In genomic region chr3:142243263-142243662, GRCm38 (mm10) we compare ENCODE assay signal across 19 mouse cellular contexts.
DNase-seq lines count a peak whose midpoint lies in the region; ATAC-seq lines count a peak whose summit lies in the region.
"Had no signal": no experiment of that assay in that cellular context is flagged by ENCODE, and none has a peak within 500 bp of the region (broad histone marks: within the 10 kb centered on the region; RNA-seq: fewer than 3 reads in every experiment).

No protein-coding gene starts in this region.

- no peak for DNase-seq in kidney, adult 8-10 months
- DNase-seq in 416B (ENCODE audit: low read depth) = peak; percentile 62
- DNase-seq in T-cell, adult 2 months (ENCODE audit: low spot score) = peak; percentile 28
- no peak for DNase-seq in ovary, adult 18-20 months (ENCODE audit: low spot score)
- no peak for DNase-seq in adrenal gland, postnatal 25 days
- no peak for DNase-seq in left cerebral cortex, postnatal 4 days
- DNase-seq: adrenal gland, adult 2 months; cerebellum, adult 9-11 months; gastrocnemius, postnatal 25 days; kidney, postnatal 36 days; right cerebral cortex, postnatal 25 days had no signal

- ATAC-seq in kidney, embryonic 15.5 days (replicated peaks; ENCODE audit: low FRiP score) = peak; percentile 50; the same call in 1 of the 2 replicates
- 0 out of 2 replicates have a peak, but pooled peaks have one; percentile 56 for ATAC-seq in monocyte, adult 5-6 weeks (replicated peaks; ENCODE audit: insufficient number of reproducible peaks, low FRiP score, low TSS enrichment, poor library complexity, severe bottlenecking)
- ATAC-seq: forebrain, embryonic 15.5 days; lung, postnatal 0 days; midbrain, embryonic 13.5 days had no signal

- H3K27me3 ChIP-seq in kidney, embryonic 15.5 days = no peaks in the 10 kb centered on the region
- H3K27me3 ChIP-seq: embryonic facial prominence, embryonic 15.5 days; forebrain, embryonic 15.5 days; heart, embryonic 12.5 days; midbrain, embryonic 13.5 days had no signal

- H3K36me3 ChIP-seq in kidney, embryonic 15.5 days = peaks cover 32% of the 10 kb centered on the region
- H3K36me3 ChIP-seq: embryonic facial prominence, embryonic 15.5 days; forebrain, embryonic 15.5 days; midbrain, embryonic 13.5 days had no signal

- H3K27ac ChIP-seq in kidney, embryonic 15.5 days = no peak overlapping the region
- H3K27ac ChIP-seq: embryonic facial prominence, embryonic 15.5 days; forebrain, embryonic 15.5 days; left cerebral cortex, adult 2 months; midbrain, embryonic 13.5 days had no signal

- no peak overlapping the region for H3K9ac ChIP-seq in kidney, embryonic 15.5 days
- H3K9ac ChIP-seq: embryonic facial prominence, embryonic 15.5 days; forebrain, embryonic 15.5 days; heart, embryonic 12.5 days; midbrain, embryonic 13.5 days had no signal

- H3K4me1 ChIP-seq in kidney, embryonic 15.5 days = peaks cover 16% of the 10 kb centered on the region
- H3K4me1 ChIP-seq: embryonic facial prominence, embryonic 15.5 days; heart, embryonic 12.5 days; midbrain, embryonic 13.5 days had no signal

- intact Hi-C loops in left cerebral cortex, postnatal 4 days (cut with DNase I) = no loop called here

- H3K4me3 ChIP-seq in kidney, embryonic 15.5 days (replicated peaks) = no peak overlapping the region
- H3K4me3 ChIP-seq: embryonic facial prominence, embryonic 15.5 days; forebrain, embryonic 15.5 days; heart, embryonic 12.5 days; left cerebral cortex, adult 2 months; midbrain, embryonic 13.5 days had no signal

- no peaks in the 10 kb centered on the region for H3K9me3 ChIP-seq in kidney, embryonic 15.5 days (replicated peaks)
- H3K9me3 ChIP-seq: embryonic facial prominence, embryonic 15.5 days; forebrain, embryonic 15.5 days; heart, embryonic 12.5 days; midbrain, embryonic 13.5 days had no signal

- no peak overlapping the region for H3K4me2 ChIP-seq in kidney, embryonic 15.5 days
- H3K4me2 ChIP-seq: embryonic facial prominence, embryonic 15.5 days; forebrain, embryonic 15.5 days; heart, embryonic 12.5 days; midbrain, embryonic 13.5 days had no signal

- 65% methylated on average over 5 of the region's 5 CpGs for WGBS in kidney, embryonic 15.5 days

Comparison
In these comparisons a context has a peak if more than half of its experiments do, and no peak if none do; other contexts are left out.
1. DNase-seq: peak in 416B (single experiment) and T-cell, adult 2 months (single experiment); none in kidney, adult 8-10 months (0 of 2), ovary, adult 18-20 months (single experiment), adrenal gland, postnatal 25 days (single experiment) and left cerebral cortex, postnatal 4 days (single experiment).